Mouse (Mus musculus): ENCODE data around the gene Ift22. TPM values are rescaled to one million over a fixed set of nuclear protein-coding genes. Genes with fewer than 3 reads are reported as not detected.

The Ift22 gene
- polyA plus RNA-seq (2016; fragmentation: Nextera tagmentation; extraction: Ambion mirVana) = 15.4 and 15.7 TPM in 2 replicates

- H3K4me2 ChIP-seq = peak within 1 kb of the TSS; percentile 72
- WGBS (ENCODE audit: insufficient replicate concordance) = 7% methylated on average over 32 of the region's 32 CpGs
- no peaks in the 10 kb centered on the region for H3K27me3 ChIP-seq (replicated peaks)
- peaks cover 13% of the 10 kb centered on the region for H3K36me3 ChIP-seq
- H3K9ac ChIP-seq = peak within 1 kb of the TSS; percentile 58
- no peaks in the 10 kb centered on the region for H3K9me3 ChIP-seq (replicated peaks)
- ATAC-seq = peak; percentile 83
- H3K4me1 ChIP-seq = peaks cover 11% of the 10 kb centered on the region; the same call in 1 of the 2 replicates
- H3K27ac ChIP-seq = no peak within 1 kb of the TSS
- H3K4me3 ChIP-seq = peak within 1 kb of the TSS; percentile 63
Observed at GRCm38 (mm10) chr5:136907991-136908857, at the start of gene Ift22. TSS of gene Ift22 (plus strand) at chr5:136908150.

- 31% methylated on average over 20 of the region's 20 CpGs for WGBS (ENCODE audit: insufficient replicate concordance)
- Histone ChIP-seq H3K4me2 (no peak overlapping the region), H3K36me3 (no peaks in the 10 kb centered on the region), H3K9me3 (replicated peaks) (no peaks in the 10 kb centered on the region), H3K27me3 (replicated peaks) (no peaks in the 10 kb centered on the region), H3K9ac (no peak overlapping the region), H3K4me1 (peaks cover 22% of the 10 kb centered on the region), H3K4me3 (no peak overlapping the region), H3K27ac (no peak overlapping the region)
- ATAC-seq = no peak
Observed at GRCm38 (mm10) chr5:136861191-136861940, 46.6 kb upstream of the Ift22 start.

- Histone ChIP-seq H3K27ac (no peak overlapping the region), H3K27me3 (replicated peaks) (no peaks in the 10 kb centered on the region), H3K4me1 (peaks cover 22% of the 10 kb centered on the region), H3K9ac (no peak overlapping the region), H3K9me3 (replicated peaks) (no peaks in the 10 kb centered on the region), H3K4me2 (no peak overlapping the region), H3K4me3 (no peak overlapping the region), H3K36me3 (no peaks in the 10 kb centered on the region)
- 51% methylated on average over 4 of the region's 4 CpGs for WGBS (ENCODE audit: insufficient replicate concordance)
- ATAC-seq = no peak
Observed at GRCm38 (mm10) chr5:136862806-136863205, 45.1 kb upstream of the Ift22 start.

GRCm38 (mm10) chr5:136863276-136863675, 44.7 kb upstream of the Ift22 start:
- Histone ChIP-seq H3K4me3 (no peak overlapping the region), H3K4me1 (peaks cover 22% of the 10 kb centered on the region), H3K27me3 (replicated peaks) (no peaks in the 10 kb centered on the region), H3K36me3 (no peaks in the 10 kb centered on the region), H3K9ac (no peak overlapping the region), H3K4me2 (no peak overlapping the region), H3K9me3 (replicated peaks) (no peaks in the 10 kb centered on the region), H3K27ac (peak overlapping the region; percentile 66; the same call in 1 of the 2 replicates)
- 61% methylated on average over 9 of the region's 9 CpGs for WGBS (ENCODE audit: insufficient replicate concordance)
- ATAC-seq = no peak

GRCm38 (mm10) chr5:136863961-136864674, 43.8 kb upstream of the Ift22 start:
- Histone ChIP-seq H3K27ac (peak overlapping the region; percentile 66), H3K36me3 (no peaks in the 10 kb centered on the region), H3K4me3 (no peak overlapping the region), H3K4me1 (peaks cover 22% of the 10 kb centered on the region), H3K9me3 (replicated peaks) (no peaks in the 10 kb centered on the region), H3K4me2 (peak overlapping the region; percentile 20), H3K9ac (no peak overlapping the region), H3K27me3 (replicated peaks) (no peaks in the 10 kb centered on the region)
- peak; percentile 54; the same call in 1 of the 2 replicates for ATAC-seq
- WGBS (ENCODE audit: insufficient replicate concordance) = 7% methylated on average over 14 of the region's 14 CpGs

- Histone ChIP-seq H3K4me2 (no peak overlapping the region), H3K9ac (no peak overlapping the region), H3K27me3 (replicated peaks) (no peaks in the 10 kb centered on the region), H3K4me1 (peaks cover 22% of the 10 kb centered on the region), H3K36me3 (no peaks in the 10 kb centered on the region), H3K9me3 (replicated peaks) (no peaks in the 10 kb centered on the region), H3K4me3 (no peak overlapping the region), H3K27ac (no peak overlapping the region)
- no peak for ATAC-seq
- WGBS (ENCODE audit: insufficient replicate concordance) = 48% methylated on average over 5 of the region's 5 CpGs
Observed at GRCm38 (mm10) chr5:136867706-136868105, 40.2 kb upstream of the Ift22 start.

GRCm38 (mm10) chr5:136869451-136870114, 38.4 kb upstream of the Ift22 start:
- Histone ChIP-seq H3K36me3 (no peaks in the 10 kb centered on the region), H3K4me2 (no peak overlapping the region), H3K27ac (no peak overlapping the region), H3K4me1 (peaks cover 3% of the 10 kb centered on the region), H3K27me3 (replicated peaks) (no peaks in the 10 kb centered on the region), H3K9ac (no peak overlapping the region), H3K9me3 (replicated peaks) (no peaks in the 10 kb centered on the region), H3K4me3 (no peak overlapping the region)
- WGBS (ENCODE audit: insufficient replicate concordance) = 56% methylated on average over 10 of the region's 10 CpGs
- ATAC-seq = no peak

- Histone ChIP-seq H3K27ac (no peak overlapping the region), H3K4me3 (no peak overlapping the region), H3K4me1 (no peaks in the 10 kb centered on the region), H3K4me2 (no peak overlapping the region), H3K36me3 (no peaks in the 10 kb centered on the region), H3K9ac (no peak overlapping the region), H3K27me3 (replicated peaks) (no peaks in the 10 kb centered on the region), H3K9me3 (replicated peaks) (no peaks in the 10 kb centered on the region)
- no peak for ATAC-seq
- WGBS (ENCODE audit: insufficient replicate concordance) = 75% methylated on average over 8 of the region's 8 CpGs
Observed at GRCm38 (mm10) chr5:136872417-136872816, 35.5 kb upstream of the Ift22 start.

GRCm38 (mm10) chr5:136874271-136874670, 33.7 kb upstream of the Ift22 start:
- Histone ChIP-seq H3K4me3 (no peak overlapping the region), H3K27me3 (replicated peaks) (no peaks in the 10 kb centered on the region; the same call in 1 of the 2 replicates), H3K27ac (no peak overlapping the region), H3K36me3 (no peaks in the 10 kb centered on the region), H3K9me3 (replicated peaks) (no peaks in the 10 kb centered on the region), H3K4me2 (no peak overlapping the region), H3K4me1 (no peaks in the 10 kb centered on the region), H3K9ac (no peak overlapping the region)
- ATAC-seq = no peak
- 67% methylated on average over 10 of the region's 10 CpGs for WGBS (ENCODE audit: insufficient replicate concordance)

GRCm38 (mm10) chr5:136880101-136880500, 27.8 kb upstream of the Ift22 start:
- H3K27ac ChIP-seq = no peak overlapping the region
- H3K9me3 ChIP-seq (replicated peaks) = no peaks in the 10 kb centered on the region
- H3K36me3 ChIP-seq = no peaks in the 10 kb centered on the region
- no peak overlapping the region for H3K4me2 ChIP-seq
- WGBS (ENCODE audit: insufficient replicate concordance) = 69% methylated on average over 8 of the region's 8 CpGs
- H3K4me1 ChIP-seq = peaks cover 6% of the 10 kb centered on the region; the same call in 1 of the 2 replicates
- H3K4me3 ChIP-seq = no peak overlapping the region
- no peak overlapping the region for H3K9ac ChIP-seq
- peaks cover 52% of the 10 kb centered on the region for H3K27me3 ChIP-seq (replicated peaks)
- ATAC-seq = no peak

GRCm38 (mm10) chr5:136881380-136882009, 26.5 kb upstream of the Ift22 start:
- ATAC-seq = no peak
- Histone ChIP-seq H3K4me2 (peak overlapping the region; percentile 58), H3K9me3 (replicated peaks) (no peaks in the 10 kb centered on the region), H3K27ac (no peak overlapping the region), H3K36me3 (no peaks in the 10 kb centered on the region), H3K27me3 (replicated peaks) (peaks cover 57% of the 10 kb centered on the region), H3K4me3 (peak overlapping the region; percentile 21), H3K9ac (no peak overlapping the region), H3K4me1 (peaks cover 6% of the 10 kb centered on the region; the same call in 1 of the 2 replicates)
- 6% methylated on average over 39 of the region's 39 CpGs for WGBS (ENCODE audit: insufficient replicate concordance)

All from liver, embryonic 12.5 days (tissue).